Mouse (Mus musculus): ENCODE data around the gene Slc17a1.

Gene Slc17a1

DNA sequence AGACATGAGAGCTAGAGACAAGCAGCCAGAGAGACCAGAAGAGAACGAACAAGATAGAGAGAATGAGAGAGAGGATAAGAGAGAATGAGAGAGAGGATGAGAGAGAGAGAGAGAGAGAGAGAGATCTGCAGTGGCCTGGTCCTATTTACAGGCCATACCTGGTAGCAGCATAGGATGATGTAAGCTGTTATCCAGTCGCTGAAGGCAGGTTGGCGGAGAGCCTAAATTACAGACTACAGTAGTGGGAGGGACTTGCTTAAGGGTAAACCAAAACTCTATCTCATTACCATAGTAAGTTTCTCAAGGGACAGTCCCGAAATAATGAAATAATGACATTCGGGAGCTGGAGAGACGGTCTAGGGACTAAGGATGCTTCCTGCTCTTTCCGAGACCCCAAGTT is at the start of gene Slc17a1:
Gene Slc17a1, plus strand, starts transcription at position 346 of the 400 bp plus-strand sequence.
- DNase-seq (ENCODE audit: low spot score) = no peak

DNA sequence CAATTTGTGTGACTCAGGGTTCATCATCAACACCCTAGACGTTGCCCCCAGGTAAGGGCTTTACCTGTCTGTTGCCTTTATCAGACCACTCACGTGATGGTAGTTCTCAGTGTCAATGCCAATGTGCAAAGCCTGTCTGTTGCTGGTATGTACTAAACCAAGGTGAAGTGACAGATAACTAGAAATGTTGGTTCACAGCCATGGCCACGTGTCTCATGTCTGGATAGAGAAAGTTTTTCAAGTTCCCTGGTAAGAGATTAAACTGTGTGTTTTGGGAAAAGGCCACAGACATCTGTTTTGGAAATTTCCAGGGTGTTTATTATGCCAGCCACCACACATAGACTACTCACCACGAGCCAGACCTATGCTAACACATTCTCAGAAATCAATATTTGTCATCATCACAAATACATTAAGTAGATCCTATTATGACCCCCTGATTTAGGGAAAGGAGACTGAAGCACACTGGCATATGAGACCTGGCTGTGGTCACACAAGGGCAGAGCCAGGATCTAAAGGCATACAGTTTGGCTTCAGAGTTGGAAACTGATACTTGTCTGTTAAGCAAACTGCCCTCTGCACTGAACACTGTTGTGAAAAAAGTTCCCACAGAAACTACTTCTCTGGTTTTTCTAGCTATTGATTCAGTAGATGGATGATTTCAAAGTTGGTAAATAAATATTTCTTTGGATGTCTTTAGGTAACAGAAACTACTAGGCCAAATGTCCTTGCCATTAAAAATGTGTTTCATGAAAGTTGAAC is 47.2 kb upstream of the Slc17a1 start:
- DNase-seq (ENCODE audit: low spot score) = no peak

DNA sequence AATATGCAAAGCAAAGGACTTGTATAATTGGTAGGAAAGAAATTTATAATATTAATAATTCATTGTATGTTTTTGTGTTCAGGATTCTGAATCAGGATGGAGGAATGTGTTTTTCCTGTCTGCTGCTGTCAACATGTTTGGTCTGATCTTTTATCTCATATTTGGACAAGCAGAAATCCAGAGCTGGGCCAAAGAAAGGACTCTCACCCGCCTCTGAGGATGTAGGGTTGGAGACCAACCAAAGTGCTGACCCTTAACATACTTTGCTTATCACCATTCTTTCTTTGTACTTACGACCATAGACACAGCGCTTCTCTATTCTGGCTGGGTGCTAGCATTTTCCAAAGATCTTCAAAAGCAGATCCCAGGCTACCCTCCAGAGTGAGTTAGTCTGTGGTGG is 45.3 kb upstream of the Slc17a1 start:
- DNase-seq (ENCODE audit: low spot score) = no peak

DNA sequence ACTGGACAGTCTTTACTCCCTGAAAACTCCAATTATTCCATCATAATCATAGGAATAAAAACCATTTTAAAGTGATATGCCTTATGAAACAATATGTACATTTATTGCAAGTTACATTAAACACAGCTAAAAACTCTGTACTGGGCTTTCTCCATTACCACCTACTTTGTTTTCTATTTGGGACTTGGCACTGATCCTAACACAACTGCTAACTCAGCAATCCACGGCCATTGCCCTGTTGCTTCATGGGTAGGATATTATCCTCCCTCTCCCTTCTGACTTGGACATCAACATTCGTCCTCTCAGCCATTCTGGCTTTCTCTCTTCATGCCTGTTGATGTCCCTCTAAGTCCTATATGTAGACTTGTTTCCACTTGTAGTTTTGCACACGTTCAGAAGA is 40.9 kb upstream of the Slc17a1 start:
- no peak for DNase-seq (ENCODE audit: low spot score)

DNA sequence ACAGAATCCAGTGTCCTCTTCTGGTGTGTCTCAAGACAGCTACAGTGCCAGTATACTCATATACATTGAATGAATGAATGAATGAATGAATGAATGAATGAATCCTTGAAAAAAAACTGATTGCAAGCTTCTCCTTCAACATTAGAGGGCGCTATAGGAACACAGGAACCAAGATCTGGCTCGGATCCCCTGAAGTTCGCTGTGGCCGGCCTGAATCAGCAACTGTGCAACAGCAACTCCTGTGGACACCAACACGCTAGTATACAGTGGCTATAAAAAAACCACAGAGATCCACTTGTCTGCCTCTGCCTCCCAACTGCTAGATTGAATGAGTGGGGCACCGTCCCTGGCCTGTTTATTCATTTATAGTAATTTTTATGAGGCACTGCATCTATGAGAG is 34.5 kb upstream of the Slc17a1 start:
- DNase-seq (ENCODE audit: low spot score) = peak; percentile 25

DNA sequence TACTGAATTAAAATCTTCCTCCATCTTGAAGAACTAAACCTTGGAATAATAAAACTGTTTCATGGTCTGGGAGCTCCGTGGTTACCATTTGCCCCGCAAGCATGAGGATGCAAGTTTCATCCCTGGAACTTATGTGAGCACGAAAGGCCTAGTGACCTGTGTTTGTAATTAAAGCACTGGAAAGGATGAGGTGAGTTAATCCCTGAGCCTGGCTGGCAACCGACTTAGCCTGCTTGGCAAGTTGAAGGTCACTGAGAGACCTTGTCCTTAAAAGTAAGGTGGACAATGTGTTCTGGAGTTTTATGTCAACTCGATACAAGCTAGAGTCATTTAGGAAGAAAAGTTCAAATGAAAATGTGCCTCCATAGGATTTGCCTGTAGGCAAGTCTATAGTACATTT is 32.7 kb upstream of the Slc17a1 start:
- DNase-seq (ENCODE audit: low spot score) = no peak

DNA sequence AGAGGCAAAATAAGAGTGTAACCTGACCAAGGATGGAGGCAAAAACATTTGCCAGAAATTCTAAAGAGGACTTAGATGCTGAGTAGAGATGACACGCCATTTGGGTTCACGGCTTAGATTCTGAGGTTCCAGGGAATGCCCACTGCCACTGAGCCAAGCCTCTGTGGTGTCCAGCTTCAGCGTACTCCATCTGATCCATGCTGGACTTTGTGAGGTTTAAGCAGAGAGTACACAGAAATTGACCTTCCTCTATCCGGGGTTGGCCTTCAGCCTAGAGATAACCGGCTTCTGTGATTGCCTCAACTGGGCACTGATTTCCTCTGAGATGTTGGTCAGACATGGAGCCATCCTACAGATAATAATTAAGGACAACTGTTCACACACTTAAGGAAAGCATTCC is 30.9 kb upstream of the Slc17a1 start:
- no peak for DNase-seq (ENCODE audit: low spot score)

DNA sequence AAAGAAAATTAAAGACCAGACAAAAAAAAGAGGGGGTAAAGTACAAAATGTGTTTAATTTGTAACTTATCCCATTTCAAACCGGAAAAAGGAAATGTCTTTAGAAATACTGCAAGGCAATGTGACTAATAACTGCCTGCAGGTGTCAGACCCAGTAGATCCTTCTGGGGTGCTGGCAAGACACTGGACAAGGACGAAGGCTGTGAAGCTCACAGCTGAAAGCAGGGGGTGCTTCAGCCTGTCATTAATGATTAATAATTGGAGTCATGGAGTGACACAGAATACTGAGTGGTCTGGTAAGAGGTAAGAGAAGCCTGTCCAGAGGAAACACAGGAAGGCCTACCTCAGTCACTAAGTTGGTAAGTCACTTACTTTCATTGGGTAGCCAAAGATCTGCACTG is 28.2 kb upstream of the Slc17a1 start, which contains the start of gene Slc17a3:
Gene Slc17a3, plus strand, starts transcription at position 127 of the 400 bp plus-strand sequence.
- DNase-seq (ENCODE audit: low spot score) = no peak

DNA sequence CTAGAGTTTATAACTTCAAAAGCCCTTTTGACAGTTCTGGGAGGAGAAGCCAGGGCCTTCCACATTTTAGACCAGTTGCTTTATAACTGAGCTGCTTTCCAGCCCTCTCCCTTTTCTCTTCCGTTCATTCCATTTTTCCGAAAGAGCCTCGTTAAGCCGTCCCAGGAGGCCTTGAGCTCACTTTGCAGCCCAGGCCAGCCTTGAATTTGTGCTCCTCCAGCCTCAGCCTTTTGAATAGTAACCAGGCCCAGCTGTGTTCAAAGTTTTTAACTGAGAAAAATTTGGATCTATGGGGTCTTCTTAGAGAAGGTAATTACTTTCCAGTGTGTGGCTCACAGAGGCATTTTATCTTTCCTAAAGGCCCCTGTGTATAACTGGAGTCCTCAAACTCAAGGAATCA is 21.7 kb upstream of the Slc17a1 start:
- no peak for DNase-seq (ENCODE audit: low spot score)

DNA sequence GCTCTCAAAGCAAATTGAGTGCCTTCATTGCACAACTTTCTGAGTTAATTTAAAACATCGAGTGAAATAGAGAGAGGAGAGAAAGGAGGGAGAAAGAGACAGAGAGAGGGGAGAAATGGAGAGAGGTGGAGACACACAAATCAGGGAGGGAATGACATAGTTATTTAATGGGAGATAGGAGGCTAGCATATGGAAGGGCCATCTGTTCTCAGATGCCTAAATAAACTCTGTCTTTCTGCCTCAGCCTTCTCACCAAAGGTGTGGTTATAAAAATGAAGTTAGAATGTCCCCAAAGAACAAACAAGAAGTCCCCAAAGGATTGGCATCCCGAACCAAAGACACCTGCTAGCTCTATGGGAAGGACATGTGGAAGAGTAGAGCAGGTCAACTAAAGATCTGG is 18.3 kb upstream of the Slc17a1 start:
- DNase-seq (ENCODE audit: low spot score) = no peak

DNA sequence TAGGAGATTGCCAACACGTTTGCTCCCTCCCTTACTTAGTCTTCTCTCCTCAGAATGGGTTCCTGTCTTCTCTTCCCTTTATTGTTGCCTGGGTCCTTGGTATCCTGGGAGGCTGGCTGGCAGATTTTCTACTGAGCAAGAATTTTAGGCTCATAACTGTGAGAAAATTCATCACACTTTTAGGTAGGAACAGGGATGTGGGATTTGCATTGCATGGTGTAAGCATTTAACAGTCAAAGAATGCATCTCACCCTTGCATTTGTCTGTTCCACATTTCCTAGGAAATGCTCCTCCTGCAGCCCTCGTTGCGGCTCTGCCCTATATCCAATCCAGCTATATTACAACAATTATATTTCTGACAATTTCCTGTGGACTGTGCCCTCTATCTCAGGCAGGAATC is 11.1 kb upstream of the Slc17a1 start:
- DNase-seq (ENCODE audit: low spot score) = no peak

DNA sequence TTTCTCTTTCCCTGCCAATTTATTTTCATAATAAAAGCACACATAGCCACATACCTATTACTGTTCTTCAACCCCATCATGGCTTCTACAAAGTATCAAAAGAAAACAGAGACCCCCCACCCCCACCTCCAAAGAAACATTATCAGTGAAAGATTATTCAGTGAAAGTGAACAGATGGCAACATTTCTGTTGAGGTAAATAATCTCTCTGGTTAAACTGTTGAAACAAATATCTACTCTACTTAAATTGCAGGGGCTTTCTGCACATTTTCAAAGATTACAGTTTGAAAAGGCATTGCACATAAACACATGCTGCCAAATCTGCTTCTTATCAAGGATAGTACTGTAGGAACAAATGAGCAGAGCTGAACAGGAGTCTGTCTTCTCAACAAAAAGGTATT is 5.7 kb upstream of the Slc17a1 start:
- DNase-seq (ENCODE audit: low spot score) = no peak

DNA sequence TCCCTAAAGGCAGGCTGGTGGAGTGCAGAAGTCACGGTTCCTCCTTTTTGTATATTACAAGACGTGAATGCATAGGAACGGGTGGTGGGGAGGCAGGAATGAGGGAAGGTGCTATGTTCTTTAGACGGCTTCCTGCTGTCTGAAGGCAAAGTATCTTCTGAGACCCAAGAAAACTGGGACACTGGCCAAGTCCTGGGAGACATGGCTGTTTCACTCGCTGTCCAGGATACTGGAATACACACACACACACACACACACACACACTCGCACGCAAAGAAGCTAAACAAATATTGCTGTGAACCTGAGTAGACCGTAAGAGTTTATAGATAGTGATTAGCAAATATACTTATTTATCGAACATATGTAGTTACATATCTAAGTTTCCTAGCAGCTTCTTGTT is 2.8 kb upstream of the Slc17a1 start:
- DNase-seq (ENCODE audit: low spot score) = no peak

DNA sequence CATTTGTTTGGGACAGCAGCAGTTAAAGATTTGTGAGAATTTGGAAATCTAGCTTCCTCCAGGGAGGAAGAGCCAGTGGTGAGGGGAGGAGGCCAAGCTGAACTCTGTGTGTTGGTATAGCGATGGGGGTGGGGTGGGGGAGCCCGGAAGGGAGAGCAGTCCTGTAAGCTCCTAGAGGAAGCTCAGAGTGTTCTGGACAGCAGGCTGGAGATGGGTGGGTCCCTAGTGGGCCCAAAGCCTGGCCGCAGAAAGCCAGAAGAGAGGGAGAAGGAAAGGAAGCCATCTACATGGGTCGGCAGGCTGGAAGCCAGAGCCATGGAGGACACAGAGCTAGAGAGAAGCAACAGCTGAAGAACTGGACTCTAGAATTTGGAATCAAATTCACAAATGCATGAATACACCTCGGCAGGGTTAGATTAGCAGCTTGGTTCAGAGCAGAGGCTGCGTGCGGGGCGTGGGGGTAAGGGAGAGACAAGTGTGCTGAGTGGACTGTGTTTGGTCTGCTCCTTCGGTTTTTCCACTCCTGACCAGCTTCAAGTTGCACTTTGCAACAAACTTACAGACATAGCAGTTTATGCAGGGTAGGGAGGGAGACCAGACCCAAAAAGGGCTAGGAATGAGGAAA is 1.4 kb upstream of the Slc17a1 start:
- no peak for DNase-seq (ENCODE audit: low spot score)

DNA sequence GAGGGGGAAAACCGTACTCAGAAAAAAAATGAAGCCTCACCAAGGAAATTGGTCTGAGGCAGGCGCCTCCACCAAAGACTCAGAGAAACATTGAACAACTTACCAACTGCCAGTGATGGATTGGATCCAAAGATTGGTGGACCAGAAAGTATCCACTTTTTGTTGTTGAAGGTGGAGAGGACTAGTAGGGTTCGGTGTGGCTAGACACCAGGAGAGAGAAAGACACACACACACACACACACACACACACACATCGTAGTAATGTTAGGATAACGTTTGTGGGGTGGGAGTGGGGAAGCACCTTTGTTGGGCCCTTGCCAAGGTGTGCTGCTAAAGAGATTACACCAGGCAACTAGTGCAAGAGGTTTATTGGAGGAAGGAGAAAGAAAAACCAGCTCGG is 550 bp upstream of the Slc17a1 start:
- DNase-seq (ENCODE audit: low spot score) = no peak

DNA sequence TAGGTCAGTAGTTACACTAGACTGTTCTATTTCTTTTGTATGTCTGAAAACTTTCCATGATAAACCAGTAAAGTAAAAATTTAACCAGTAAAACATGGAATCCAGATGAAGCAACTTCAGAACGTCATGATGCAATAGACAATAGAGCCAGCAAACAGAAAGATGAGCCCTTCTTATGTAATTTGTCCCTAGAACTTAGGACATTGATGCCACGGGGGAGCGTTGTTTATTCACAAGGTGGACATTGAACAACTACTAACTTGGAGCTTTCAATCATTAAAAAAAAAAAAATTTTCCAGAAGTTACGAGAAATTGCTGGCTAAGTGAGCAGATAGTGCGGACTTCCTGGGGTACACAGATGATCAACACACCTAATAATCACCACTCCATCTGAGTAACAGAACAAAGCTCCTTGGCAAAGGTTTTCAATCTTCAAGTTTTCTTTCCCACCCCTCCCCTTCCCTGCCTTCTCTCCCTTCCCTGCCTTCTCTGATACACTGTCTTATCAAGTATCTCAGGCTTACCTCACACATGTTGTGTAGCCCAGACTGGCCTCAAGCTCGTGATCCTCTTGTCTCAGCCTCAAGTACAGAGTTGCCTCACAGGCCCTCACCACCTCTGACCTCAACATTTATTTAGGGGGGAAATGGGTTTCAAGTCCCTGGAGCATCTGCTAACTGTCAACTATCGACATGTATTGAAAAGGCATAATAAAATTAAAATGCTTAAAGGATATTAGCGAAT is 1.4 kb downstream of the Slc17a1 start:
- DNase-seq (ENCODE audit: low spot score) = no peak

DNA sequence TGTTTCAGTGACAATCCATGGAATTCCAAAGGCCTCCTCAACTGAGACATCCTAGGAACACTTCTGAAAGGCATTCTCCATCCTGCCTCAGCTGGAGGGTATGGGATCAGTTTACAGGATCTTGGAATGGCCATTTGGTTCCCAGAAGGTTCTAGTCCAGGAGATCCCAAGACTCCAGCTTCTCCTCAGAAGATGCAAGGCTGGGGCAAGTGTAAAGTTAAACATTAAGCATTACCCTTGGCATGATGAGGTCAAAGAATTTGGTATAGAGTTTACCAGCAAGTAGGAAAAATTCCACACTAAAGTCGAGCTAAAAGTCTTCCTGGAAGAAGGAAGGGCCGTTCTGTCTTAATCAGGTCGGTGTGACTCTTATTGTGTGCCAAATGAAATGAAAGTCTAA is 2.4 kb downstream of the Slc17a1 start:
- no peak for DNase-seq (ENCODE audit: low spot score)

DNA sequence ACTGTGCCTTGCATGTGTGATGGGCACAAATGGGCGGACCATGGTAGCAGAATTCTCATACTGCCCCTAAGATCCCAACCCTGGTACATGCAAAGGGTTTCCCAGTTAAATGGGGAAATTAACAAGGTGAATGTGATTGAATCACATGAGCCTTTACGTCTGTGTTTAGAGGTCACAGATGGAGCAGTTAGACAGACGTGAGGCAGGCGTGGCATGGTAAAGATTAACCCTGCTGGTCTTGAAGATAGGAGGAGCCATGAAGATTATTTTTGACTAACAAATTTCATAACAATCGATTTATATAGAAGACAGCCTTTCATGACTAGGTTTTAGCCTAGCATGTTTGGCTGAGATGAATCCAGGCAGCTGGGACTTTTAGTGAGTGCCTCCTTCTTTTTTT is 5.6 kb downstream of the Slc17a1 start:
- no peak for DNase-seq (ENCODE audit: low spot score)

DNA sequence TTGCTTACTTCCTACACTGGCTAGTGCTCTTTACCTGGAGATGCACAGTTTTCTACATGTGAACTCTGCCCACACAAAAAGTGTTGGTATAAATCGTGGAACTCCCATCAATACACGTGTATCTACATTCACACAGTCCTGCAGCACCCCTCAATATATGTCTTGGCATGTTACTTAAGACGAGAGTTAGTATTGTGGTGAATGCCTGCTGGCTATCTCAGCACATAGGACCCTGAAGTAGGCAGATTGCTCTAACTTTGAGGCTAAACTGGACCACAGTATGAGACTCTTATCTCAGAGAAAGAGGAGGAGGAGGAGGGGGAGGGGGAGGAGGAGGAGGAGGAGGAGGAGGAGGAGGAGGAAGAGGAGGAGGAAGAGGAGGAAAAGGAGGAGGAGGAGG is 11.6 kb downstream of the Slc17a1 start:
- DNase-seq (ENCODE audit: low spot score) = no peak

DNA sequence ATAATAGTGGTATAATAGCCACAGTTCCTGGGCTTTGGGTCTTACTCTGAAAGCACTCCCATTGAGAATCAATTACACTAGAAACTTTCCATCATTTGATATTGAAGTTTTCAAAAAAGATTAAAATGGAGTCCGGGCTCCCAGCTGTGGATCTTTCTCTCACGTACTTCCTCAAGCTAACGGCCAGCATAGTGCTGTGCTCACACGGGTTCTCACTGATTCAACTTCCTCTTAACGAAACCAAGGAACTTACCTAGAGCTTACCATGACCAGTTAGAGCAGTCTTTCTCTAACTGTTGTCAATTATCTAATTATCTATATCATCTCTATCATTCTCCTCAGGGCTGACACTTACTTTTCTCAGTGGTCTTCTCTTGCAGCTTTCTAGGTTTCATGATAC is 12.1 kb downstream of the Slc17a1 start:
- no peak for DNase-seq (ENCODE audit: low spot score)

DNA sequence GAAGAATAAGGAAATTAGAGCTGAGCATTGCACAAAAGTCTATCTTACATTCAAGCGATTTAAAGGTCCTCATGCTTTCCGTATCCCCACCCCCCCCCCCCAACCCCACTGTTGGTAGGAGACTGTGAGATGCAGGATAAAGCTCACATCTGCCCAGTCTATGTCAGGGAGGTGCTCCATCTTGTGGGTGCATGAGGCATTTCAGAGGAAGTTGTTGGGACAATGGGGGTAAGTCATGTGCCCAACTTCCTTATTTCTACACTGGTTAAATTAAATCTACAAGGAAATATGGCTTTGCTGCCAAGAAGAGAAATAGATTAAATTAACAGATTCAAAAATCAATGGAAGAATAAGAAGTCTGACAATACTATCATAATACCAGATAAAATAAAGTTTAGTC is 18.0 kb downstream of the Slc17a1 start:
- no peak for DNase-seq (ENCODE audit: low spot score)

DNA sequence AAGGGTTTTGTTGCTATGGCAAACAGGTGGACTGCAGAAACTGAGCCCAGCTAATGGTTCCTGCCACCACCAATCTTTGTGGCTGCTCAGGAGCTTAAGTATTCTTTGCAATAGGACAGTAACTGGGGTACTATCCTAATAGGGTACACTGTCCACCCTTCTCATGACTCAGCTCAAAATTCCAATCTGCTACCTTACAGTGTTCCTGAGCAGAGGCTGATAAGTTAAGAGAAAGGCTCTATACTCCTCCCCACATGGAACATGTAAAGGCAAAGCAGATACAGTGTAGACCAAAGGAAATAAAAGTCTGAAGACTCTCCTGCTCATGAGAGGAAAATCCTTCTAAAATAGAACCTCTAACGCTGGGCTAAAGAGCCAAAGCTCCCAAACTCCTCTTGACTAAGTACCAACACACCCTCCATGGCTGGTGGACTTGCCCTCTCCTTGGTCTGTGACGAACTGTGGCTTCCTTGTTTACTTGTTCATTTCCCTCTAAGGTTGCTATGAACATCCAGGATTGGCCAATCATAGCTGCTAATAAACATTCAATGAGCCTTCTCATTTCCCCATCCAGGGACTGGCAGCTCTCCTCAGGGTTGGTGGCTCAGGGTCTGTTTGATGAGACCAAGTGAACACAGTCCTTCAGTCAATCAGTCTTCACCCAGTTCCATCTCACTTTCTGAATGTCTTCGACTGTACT is 19.6 kb downstream of the Slc17a1 start:
- no peak for DNase-seq (ENCODE audit: low spot score)
